Mouse (Mus musculus): Measurements from ENCODE around the gene Psen2. TPM values are rescaled to one million over a fixed set of nuclear protein-coding genes. Genes with fewer than 3 reads are reported as not detected.

The Psen2 gene
- polyA plus RNA-seq, 1 experiment from 2014 or later = 6.2 TPM

DNA sequence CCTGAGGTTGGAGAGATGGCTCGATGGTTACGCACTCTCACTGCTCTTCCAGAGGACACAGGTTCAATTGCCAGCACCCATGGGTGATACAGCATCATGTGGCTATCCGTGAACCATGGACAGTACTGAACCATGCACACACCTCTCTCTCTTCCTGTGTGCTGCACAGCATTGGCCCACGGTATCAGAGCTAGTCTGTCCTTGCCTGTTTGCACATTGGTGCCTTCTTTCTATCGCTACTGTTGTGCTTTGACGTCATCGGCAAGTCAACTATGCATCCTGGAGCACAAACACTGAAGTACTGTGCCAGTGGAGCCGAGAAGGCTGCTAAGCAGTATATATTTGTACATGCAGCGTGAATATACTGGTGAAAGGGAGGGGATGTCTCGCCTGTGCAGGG, 3.9 kb upstream of the Psen2 start:
- no peaks in the 10 kb centered on the region for H3K9me3 ChIP-seq (replicated peaks)
- peaks cover 12% of the 10 kb centered on the region for H3K27me3 ChIP-seq (ENCODE audit: low read depth, poor library complexity, severe bottlenecking)
- no peak overlapping the region for H3K27ac ChIP-seq (replicated peaks)
- H3K4me3 ChIP-seq = no peak overlapping the region
- no peaks in the 10 kb centered on the region for H3K36me3 ChIP-seq
- DNase-seq (ENCODE audit: low spot score) = no peak
- 79% methylated on average over 10 of the region's 10 CpGs for WGBS
- H3K4me1 ChIP-seq = peaks cover 11% of the 10 kb centered on the region

DNA sequence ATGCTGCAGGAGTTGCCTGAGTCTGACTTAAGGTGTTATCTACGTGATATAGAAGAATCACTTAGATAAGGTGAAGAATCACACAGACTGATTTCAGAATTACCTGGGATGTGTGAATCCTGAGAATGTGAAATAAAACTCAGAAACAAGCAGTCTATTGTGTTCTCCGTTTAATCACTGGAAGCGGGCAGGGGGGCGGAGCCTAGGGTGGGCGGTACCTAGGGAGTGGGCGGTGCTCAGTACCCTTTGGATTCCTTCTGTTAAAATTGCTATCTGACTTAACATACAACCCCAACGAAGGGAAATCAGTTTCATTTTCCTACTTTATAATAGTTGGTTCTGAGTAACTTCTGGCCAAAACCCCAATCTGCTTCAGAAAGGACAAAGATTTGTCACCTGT, 2.2 kb upstream of the Psen2 start:
- peaks cover 11% of the 10 kb centered on the region for H3K4me1 ChIP-seq
- H3K9me3 ChIP-seq (replicated peaks) = no peaks in the 10 kb centered on the region
- H3K27me3 ChIP-seq (ENCODE audit: low read depth, poor library complexity, severe bottlenecking) = peaks cover 12% of the 10 kb centered on the region
- whole genome bisulfite sequencing = 16% methylated on average over 7 of the region's 7 CpGs
- H3K36me3 ChIP-seq = no peaks in the 10 kb centered on the region
- H3K4me3 ChIP-seq = no peak overlapping the region
- no peak for DNase-seq (ENCODE audit: low spot score)
- H3K27ac ChIP-seq (replicated peaks) = no peak overlapping the region

DNA sequence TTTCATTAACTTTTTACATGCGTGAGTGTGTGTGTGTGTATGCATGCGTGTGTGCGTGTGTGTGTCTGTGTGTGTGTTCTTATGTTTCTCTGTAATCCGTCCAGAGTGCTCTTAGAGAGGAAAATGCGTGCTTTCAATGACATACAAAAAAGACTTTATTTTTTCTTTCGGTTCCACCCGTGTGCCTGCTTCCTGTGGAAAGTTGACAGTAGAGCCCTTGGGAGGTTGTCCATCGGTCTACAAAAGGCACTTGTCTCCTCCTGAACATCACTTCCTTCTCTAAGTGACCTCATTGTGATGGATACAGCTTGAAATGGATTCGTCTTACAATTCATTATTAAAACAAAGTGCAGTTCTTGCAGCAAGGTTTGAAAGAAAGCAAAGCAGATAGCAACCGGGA, 1.6 kb upstream of the Psen2 start:
- no peaks in the 10 kb centered on the region for H3K9me3 ChIP-seq (replicated peaks)
- no peak overlapping the region for H3K27ac ChIP-seq (replicated peaks)
- peaks cover 12% of the 10 kb centered on the region for H3K27me3 ChIP-seq (ENCODE audit: low read depth, poor library complexity, severe bottlenecking)
- no peak overlapping the region for H3K4me3 ChIP-seq
- peaks cover 11% of the 10 kb centered on the region for H3K4me1 ChIP-seq
- DNase-seq (ENCODE audit: low spot score) = no peak
- 74% methylated on average over 10 of the region's 10 CpGs for WGBS
- H3K36me3 ChIP-seq = no peaks in the 10 kb centered on the region

DNA sequence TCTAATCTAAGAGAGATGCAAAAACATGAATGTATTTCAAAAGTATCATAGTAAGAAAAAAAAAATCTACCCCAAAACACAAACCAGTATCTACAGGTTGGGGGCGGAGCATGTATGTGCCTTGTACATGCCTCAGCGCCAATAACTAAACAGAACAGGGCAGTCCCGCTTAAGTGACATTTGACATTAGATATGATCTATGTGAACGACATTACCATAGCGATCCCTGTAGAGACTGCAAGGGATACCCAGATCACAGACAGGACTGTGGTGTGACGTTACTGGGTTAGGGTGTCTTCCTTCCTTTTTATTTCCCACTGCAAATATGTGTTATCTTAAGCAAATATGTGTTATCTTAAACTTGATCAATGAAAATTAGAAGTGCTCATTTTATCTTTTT, 1.2 kb upstream of the Psen2 start:
- H3K4me3 ChIP-seq = no peak overlapping the region
- H3K9me3 ChIP-seq (replicated peaks) = no peaks in the 10 kb centered on the region
- DNase-seq (ENCODE audit: low spot score) = no peak
- no peak overlapping the region for H3K27ac ChIP-seq (replicated peaks)
- no peaks in the 10 kb centered on the region for H3K36me3 ChIP-seq
- WGBS = 87% methylated on average over 6 of the region's 6 CpGs
- H3K4me1 ChIP-seq = peaks cover 11% of the 10 kb centered on the region
- H3K27me3 ChIP-seq (ENCODE audit: low read depth, poor library complexity, severe bottlenecking) = peaks cover 12% of the 10 kb centered on the region

DNA sequence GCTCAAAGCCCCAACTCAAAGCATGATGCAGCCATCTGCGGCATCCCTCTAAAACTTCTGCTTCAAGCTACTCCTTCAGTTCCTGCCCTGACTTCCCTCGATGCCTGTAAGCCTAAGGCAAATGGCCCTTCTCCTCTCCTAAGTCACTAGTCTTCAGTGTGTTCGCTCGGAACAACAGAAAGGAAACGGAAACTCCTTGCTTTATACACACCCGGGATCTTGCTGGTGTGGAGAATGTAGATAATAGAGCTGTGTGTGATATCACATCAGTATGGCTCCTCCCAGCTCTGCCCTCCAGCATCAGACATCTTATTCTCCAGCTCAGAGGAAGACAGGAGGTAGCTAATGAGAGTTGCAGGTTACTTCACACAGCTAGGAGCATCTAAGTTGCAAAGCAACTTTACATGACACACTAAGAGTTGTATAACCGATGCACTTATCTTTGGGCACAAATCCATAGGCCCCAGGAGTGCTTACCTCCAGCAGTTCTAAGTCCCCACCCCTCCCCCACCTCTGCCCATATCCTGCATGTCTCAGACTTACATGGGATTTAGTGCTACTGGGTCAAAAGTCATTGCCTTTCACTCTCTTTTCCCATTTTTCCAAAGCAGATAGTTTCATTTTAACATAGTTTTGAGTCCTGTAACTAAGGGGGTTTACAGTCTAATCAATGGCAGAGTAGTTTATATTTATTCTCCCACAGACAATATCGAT, 1.2 kb downstream of the Psen2 start:
- Histone ChIP-seq H3K4me1 (peaks cover 7% of the 10 kb centered on the region; the same call in 1 of the 2 replicates), H3K4me3 (no peak overlapping the region), H3K9me3 (replicated peaks) (no peaks in the 10 kb centered on the region), H3K36me3 (no peaks in the 10 kb centered on the region), H3K27me3 (ENCODE audit: low read depth, poor library complexity, severe bottlenecking) (peaks cover 13% of the 10 kb centered on the region), H3K27ac (replicated peaks) (no peak overlapping the region)
- DNase-seq (ENCODE audit: low spot score) = no peak
- WGBS = 81% methylated on average over 8 of the region's 8 CpGs

DNA sequence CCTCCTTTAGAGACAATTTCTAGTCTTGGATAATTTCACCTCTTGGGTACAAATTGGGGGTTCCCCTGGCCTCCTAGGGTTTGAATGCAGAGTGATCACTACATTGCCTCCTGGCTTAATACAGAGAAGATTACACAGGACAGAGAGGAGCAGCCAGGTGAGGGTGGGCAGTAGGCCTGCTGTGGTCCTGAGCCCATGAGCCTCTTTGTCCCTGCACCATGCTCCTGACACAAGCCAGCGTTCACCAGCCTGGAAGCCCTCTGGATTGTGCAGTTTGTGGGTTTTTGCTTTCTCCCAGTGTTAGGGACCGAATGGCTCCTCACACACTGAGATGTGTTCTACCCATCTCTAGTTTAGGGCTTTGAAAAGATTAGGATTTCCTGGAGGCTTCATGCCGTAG, 1.8 kb downstream of the Psen2 start:
- H3K4me3 ChIP-seq = no peak overlapping the region
- H3K4me1 ChIP-seq = peaks cover 12% of the 10 kb centered on the region; the same call in 1 of the 2 replicates
- H3K27me3 ChIP-seq (ENCODE audit: low read depth, poor library complexity, severe bottlenecking) = peaks cover 8% of the 10 kb centered on the region
- H3K36me3 ChIP-seq = no peaks in the 10 kb centered on the region
- whole genome bisulfite sequencing = 93% methylated on average over 3 of the region's 3 CpGs
- H3K27ac ChIP-seq (replicated peaks) = no peak overlapping the region
- DNase-seq (ENCODE audit: low spot score) = no peak
- no peaks in the 10 kb centered on the region for H3K9me3 ChIP-seq (replicated peaks)

DNA sequence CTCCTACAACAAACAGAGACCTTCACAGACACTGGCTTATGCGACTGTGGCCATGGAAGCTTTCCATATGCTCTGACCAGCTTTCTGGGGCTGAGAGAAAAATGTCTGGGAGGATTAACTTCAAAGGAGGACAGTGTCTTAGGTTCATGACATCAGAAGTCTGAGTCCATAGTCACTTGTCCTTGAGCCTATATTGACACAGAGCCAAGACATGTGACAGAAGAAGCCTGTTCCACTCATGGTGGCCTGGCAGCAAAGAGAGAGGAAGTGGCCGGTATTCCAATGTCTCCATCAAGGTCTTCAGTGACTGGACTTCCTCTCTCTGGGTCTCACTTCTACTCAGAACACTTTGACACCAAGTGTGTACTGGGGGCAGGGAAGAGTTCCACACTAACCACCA, 2.4 kb downstream of the Psen2 start:
- Histone ChIP-seq H3K27ac (replicated peaks) (no peak overlapping the region), H3K27me3 (ENCODE audit: low read depth, poor library complexity, severe bottlenecking) (peaks cover 8% of the 10 kb centered on the region), H3K36me3 (no peaks in the 10 kb centered on the region), H3K4me3 (no peak overlapping the region), H3K9me3 (replicated peaks) (no peaks in the 10 kb centered on the region), H3K4me1 (peaks cover 17% of the 10 kb centered on the region)
- DNase-seq (ENCODE audit: low spot score) = no peak
- 88% methylated on average over 2 of the region's 2 CpGs for WGBS

DNA sequence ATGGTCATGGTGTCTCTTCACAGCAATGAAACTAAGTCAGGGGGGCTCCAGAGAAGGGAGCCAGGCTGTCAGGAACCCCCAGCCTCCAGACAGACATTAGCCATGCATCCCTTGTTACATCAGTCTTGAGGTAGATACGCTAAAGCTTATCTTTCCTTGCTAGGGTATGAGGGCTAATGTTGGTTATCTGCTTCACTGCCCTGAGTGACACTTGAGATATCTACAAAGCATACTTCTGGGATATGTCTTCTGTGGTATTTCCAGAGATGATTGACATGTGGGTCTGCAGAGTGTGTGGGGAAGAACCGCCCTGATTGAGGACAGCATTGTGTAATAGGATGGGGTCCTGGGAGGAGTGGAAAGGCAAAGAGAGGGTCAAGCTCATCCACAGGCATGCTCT, 3.5 kb downstream of the Psen2 start:
- Histone ChIP-seq H3K4me1 (peaks cover 20% of the 10 kb centered on the region), H3K27me3 (ENCODE audit: low read depth, poor library complexity, severe bottlenecking) (peaks cover 19% of the 10 kb centered on the region), H3K9me3 (replicated peaks) (no peaks in the 10 kb centered on the region), H3K27ac (replicated peaks) (no peak overlapping the region), H3K36me3 (no peaks in the 10 kb centered on the region), H3K4me3 (no peak overlapping the region)
- WGBS = 88% methylated on average over 2 of the region's 2 CpGs
- DNase-seq (ENCODE audit: low spot score) = no peak

DNA sequence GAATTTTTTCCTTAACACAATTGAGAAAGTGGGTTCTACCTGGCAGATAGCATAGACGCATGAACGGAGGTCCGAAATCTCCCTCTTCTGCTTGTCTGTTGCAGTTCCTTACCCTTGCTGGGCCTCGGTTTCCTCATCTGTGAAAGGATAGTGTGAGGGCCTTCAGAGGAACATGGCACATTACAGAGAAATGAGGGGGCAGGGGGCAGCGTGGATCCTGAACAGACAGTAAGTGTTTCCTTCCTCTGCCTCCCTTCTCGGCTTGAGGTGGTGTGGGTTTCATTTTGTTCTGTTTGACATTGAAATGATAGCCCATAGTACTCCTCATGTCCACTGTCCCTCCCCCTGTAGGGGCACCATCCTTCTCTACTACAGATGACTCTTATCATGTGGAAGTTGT, 5.8 kb downstream of the Psen2 start:
- no peak overlapping the region for H3K27ac ChIP-seq (replicated peaks)
- no peak for DNase-seq (ENCODE audit: low spot score)
- no peaks in the 10 kb centered on the region for H3K9me3 ChIP-seq (replicated peaks)
- H3K27me3 ChIP-seq (ENCODE audit: low read depth, poor library complexity, severe bottlenecking) = peaks cover 34% of the 10 kb centered on the region
- H3K36me3 ChIP-seq = no peaks in the 10 kb centered on the region
- H3K4me3 ChIP-seq = no peak overlapping the region
- WGBS = 90% methylated on average over 6 of the region's 6 CpGs
- H3K4me1 ChIP-seq = peaks cover 20% of the 10 kb centered on the region

DNA sequence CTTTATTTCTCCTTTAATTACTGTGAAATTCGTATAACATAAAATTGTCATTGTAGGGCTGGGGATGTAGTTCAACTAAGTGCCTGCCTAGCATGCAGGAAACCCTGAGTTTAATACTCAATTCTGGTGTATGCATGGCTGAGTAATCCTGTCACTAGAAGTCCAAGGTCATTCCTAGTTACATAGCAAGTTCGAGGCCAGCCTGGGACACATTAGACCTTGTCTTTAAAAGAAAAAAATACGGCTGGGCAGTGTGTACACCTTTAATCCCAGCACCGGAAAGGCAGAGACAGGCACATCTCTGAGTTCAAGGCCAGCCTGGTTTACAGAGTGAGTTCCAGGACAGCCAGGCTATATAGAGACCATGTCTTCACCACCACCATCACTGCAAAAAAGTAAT, 6.4 kb downstream of the Psen2 start:
- H3K27me3 ChIP-seq (ENCODE audit: low read depth, poor library complexity, severe bottlenecking) = peaks cover 34% of the 10 kb centered on the region
- peaks cover 20% of the 10 kb centered on the region for H3K4me1 ChIP-seq
- H3K27ac ChIP-seq (replicated peaks) = no peak overlapping the region
- H3K9me3 ChIP-seq (replicated peaks) = no peaks in the 10 kb centered on the region
- H3K36me3 ChIP-seq = no peaks in the 10 kb centered on the region
- DNase-seq (ENCODE audit: low spot score) = no peak
- WGBS = 67% methylated on average over 4 of the region's 4 CpGs
- peak overlapping the region; percentile 89 for H3K4me3 ChIP-seq

DNA sequence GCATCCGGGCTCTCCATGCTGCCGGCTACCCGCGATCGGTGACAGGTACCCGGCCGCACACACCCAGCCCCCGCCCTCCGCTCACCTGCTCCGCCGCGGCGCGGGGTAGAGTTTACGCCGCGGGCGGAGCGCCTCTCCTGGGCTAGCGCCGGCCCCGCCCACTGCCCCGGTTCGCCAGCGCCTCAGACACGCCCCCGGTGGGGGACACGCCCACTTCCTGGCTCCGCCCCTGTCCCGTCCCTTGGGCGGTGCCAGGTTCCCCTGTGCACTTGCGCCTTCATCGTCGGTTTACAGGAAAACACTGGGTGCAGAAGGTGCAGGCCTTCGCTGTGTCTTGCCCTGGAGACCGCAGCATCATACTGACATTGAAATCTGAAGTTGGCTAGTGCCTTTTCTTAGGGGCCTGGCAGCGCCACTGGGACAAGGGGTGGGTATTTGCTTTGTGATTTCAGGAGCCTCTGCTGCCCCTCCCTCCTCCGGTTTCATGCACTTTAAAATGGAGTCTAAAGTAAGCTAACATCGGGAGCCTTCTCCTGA, 7.0 kb downstream of the Psen2 start:
- peak; percentile 92 for DNase-seq (ENCODE audit: low spot score)
- WGBS = under 1% methylated on average over 39 of the region's 39 CpGs
- H3K4me3 ChIP-seq = peak overlapping the region; percentile 89
- peaks cover 34% of the 10 kb centered on the region for H3K27me3 ChIP-seq (ENCODE audit: low read depth, poor library complexity, severe bottlenecking)
- peaks cover 27% of the 10 kb centered on the region for H3K4me1 ChIP-seq
- peak overlapping the region; percentile 82 for H3K27ac ChIP-seq (replicated peaks)
- no peaks in the 10 kb centered on the region for H3K36me3 ChIP-seq
- no peaks in the 10 kb centered on the region for H3K9me3 ChIP-seq (replicated peaks)

DNA sequence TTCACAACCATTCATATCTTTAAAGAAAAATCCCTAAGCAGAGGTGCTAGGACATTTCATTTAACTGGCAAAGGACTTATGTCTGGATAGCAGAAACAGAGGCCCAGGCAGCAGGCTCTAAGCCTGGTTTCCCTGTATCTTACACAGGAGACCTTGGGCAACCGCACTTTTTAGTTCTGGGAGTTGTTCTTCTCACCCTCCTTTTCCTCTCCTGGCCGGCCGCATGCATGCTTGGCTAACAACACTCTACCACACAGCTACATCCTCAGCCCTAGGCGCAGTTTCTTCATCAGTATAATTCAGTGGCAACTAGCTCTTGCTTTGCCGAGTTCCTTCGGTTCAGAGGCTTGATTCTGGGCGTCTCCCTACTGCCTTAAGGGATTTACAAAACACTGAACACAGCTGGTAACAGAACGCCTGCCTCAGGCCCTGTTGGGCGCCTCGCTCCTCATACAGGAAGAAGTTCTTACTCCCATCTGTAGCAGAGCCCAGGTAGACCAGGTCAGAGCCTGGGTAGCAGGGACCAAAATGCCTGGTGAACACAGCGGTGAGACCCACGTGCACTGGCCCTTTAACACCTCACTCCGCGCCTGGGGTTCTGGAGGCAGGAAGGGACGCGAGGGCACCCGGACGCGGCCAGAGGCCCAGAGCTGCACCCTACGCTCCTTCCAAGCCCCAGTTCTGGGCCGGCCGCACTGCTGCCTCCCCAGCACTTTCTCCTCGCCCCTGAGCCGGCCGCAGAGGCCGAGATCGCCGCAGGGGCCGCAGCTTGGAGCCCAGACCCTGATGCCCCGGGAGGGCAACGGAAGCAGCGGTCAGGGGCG, 7.7 kb downstream of the Psen2 start:
- H3K27ac ChIP-seq (replicated peaks) = peak overlapping the region; percentile 82
- H3K4me3 ChIP-seq = peak overlapping the region; percentile 89
- H3K9me3 ChIP-seq (replicated peaks) = no peaks in the 10 kb centered on the region
- 3% methylated on average over 33 of the region's 33 CpGs for WGBS
- DNase-seq (ENCODE audit: low spot score) = no peak
- no peaks in the 10 kb centered on the region for H3K36me3 ChIP-seq
- H3K27me3 ChIP-seq (ENCODE audit: low read depth, poor library complexity, severe bottlenecking) = peaks cover 34% of the 10 kb centered on the region
- peaks cover 30% of the 10 kb centered on the region for H3K4me1 ChIP-seq

DNA sequence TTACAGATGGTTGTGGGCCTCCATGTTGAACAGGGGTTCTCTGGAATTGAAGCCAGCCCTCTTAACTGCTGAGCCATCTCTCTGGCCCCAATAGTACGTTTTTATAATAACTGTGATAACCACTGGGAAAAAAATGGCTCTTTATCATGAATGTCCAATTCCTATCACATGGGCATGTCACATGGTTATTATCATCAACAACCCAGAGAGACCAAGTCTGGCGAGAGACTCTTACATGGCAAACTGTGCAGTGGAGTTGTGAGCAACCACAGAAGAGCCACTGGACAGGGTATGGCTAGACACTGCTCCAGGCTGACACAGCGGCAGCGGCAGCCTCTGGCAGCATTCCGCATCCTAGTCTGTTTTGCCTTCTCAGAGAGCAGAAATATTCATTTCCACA, 8.9 kb downstream of the Psen2 start:
- no peak for DNase-seq (ENCODE audit: low spot score)
- Histone ChIP-seq H3K9me3 (replicated peaks) (no peaks in the 10 kb centered on the region), H3K27me3 (ENCODE audit: low read depth, poor library complexity, severe bottlenecking) (peaks cover 34% of the 10 kb centered on the region), H3K4me1 (peaks cover 39% of the 10 kb centered on the region), H3K36me3 (no peaks in the 10 kb centered on the region), H3K27ac (replicated peaks) (no peak overlapping the region), H3K4me3 (no peak overlapping the region)
- WGBS = 90% methylated on average over 5 of the region's 5 CpGs
